Mouse (Mus musculus): ENCODE results near the gene Cpeb3. TPM values are rescaled to one million over a fixed set of nuclear protein-coding genes. Genes with fewer than 3 reads are reported as not detected.

Gene Cpeb3
- total RNA-seq, 2 experiments from 2014 or later = 77.6 to 93.0 TPM

Other genes with a start within 250 kb of the Cpeb3 start
- gene March5, start 1.1 kb downstream of the Cpeb3 start, total RNA-seq (2021) = 10 to 100 TPM; 76.8 to 88.5 TPM
- gene Ide, start 129.3 kb upstream of the Cpeb3 start, total RNA-seq (2021) = 10 to 100 TPM; 69.1 to 71.1 TPM
- gene Kif11, start 167.8 kb upstream of the Cpeb3 start, total RNA-seq (2021) = 1 to 10 TPM in 1 of 2 experiments, under 1 TPM in 1; 0.89 to 1.0 TPM
- gene Hhex, start 226.2 kb upstream of the Cpeb3 start, total RNA-seq (2021) = 1 to 10 TPM; 3.3 to 4.4 TPM